Mouse (Mus musculus): ENCODE data around the gene Mecom.

The Mecom gene

DNA sequence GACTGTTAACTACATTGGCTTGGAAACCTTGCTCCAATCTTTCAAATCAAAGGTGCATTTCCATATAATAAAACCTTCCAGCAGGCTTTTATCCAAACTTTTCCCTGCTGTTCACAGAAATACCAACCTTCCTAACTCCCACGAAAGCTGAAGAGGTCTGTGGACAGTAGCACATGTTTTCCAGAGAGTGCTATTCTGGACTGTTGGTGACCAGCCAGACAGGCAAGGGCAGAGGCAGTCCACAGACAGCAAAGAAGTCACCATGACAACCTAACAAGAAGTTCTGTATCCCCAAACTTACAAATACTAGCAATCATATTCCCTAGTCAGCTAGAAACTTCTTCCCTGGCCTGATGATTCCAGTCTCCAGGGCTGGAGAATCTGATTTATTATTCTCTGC lies 454.8 kb downstream of the Mecom start:
- Histone ChIP-seq H3K27me3 (ENCODE audit: control insufficient read depth, insufficient read depth, low read length, poor library complexity, severe bottlenecking) (no peaks in the 10 kb centered on the region), H3K36me3 (ENCODE audit: control insufficient read depth, insufficient read depth, low read length, poor library complexity, severe bottlenecking) (no peaks in the 10 kb centered on the region)
- DNase-seq (ENCODE audit: low read depth, low spot score) = no peak

DNA sequence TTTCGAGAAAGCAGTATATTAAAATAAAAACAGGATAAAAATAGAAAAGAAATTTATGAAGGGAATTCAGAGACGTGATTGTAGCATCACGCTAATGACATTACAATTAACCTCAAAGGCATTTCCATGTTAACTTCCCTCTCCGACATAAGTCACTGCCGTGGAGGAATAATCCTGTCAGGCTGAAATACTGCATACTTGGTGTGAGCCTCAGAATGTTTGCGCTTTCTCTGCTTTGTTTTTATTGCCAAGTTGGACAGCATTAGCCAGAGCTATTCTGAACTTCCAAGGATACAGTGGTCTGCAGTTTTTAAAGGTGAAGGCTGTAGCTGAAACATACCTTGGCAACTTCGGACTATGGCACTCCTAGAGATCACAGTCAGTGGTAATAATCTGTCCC lies 455.3 kb downstream of the Mecom start:
- no peaks in the 10 kb centered on the region for H3K36me3 ChIP-seq (ENCODE audit: control insufficient read depth, insufficient read depth, low read length, poor library complexity, severe bottlenecking)
- no peak for DNase-seq (ENCODE audit: low read depth, low spot score)
- H3K27me3 ChIP-seq (ENCODE audit: control insufficient read depth, insufficient read depth, low read length, poor library complexity, severe bottlenecking) = no peaks in the 10 kb centered on the region

DNA sequence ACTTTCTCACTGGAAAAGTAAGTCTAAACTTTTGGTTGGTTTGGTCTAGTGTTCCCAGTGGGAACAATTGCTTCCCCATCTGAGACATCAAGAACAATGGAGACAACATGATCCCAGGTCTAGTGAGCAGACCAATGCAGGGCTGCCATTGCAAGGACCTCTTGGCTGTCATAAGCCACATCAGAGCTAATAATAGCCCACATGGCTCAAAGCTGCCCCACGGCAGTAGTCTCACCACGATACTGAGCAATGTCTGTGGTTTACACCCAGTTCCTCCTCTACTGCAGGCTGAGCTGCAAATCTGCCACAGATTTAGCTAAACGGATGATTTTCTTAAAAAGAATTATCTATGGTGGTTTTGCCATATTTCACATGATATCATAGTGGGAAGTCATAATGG lies 455.9 kb downstream of the Mecom start:
- Histone ChIP-seq H3K27me3 (ENCODE audit: control insufficient read depth, insufficient read depth, low read length, poor library complexity, severe bottlenecking) (no peaks in the 10 kb centered on the region), H3K36me3 (ENCODE audit: control insufficient read depth, insufficient read depth, low read length, poor library complexity, severe bottlenecking) (no peaks in the 10 kb centered on the region)
- DNase-seq (ENCODE audit: low read depth, low spot score) = no peak

DNA sequence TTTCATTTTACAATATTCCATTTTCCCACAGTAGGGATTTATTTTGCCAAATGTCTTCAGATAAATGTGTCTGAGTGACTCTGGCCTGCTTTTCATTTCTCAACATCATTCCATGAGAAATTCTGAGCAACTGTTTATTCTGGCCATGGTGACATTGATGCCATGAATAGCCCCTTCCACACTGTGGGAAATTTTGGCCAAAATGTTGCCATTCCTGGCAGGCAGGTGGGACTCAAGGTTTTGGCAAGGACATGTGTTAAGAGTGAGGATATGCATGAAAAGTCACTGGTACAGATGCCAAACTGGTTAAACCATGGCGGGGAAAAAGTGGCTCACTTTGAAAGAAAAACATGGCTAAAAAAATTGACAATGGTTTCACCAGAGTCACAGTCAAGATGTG lies 456.4 kb downstream of the Mecom start:
- no peak for DNase-seq (ENCODE audit: low read depth, low spot score)
- H3K27me3 ChIP-seq (ENCODE audit: control insufficient read depth, insufficient read depth, low read length, poor library complexity, severe bottlenecking) = no peaks in the 10 kb centered on the region
- H3K36me3 ChIP-seq (ENCODE audit: control insufficient read depth, insufficient read depth, low read length, poor library complexity, severe bottlenecking) = no peaks in the 10 kb centered on the region

DNA sequence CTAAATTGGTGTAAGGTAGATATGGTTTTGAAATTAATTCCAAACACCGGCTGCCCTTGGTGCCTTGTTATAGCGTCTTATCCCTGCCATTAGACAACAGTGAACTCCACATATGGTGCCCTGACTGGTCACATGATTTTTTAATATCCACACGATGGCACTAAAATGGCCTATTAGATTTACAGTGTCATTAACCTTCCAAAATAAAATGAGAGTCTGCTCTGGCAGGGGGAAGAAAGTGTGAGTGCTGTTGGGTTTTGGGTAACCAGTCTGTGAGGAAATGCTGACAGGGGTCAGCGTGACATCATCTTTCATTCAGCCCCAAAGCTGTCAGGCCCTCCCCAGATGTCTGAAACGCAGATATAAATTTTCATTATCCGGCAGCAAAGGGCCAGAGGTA lies 461.7 kb downstream of the Mecom start:
- DNase-seq (ENCODE audit: low read depth, low spot score) = no peak
- no peaks in the 10 kb centered on the region for H3K36me3 ChIP-seq (ENCODE audit: control insufficient read depth, insufficient read depth, low read length, poor library complexity, severe bottlenecking)
- H3K27me3 ChIP-seq (ENCODE audit: control insufficient read depth, insufficient read depth, low read length, poor library complexity, severe bottlenecking) = no peaks in the 10 kb centered on the region

DNA sequence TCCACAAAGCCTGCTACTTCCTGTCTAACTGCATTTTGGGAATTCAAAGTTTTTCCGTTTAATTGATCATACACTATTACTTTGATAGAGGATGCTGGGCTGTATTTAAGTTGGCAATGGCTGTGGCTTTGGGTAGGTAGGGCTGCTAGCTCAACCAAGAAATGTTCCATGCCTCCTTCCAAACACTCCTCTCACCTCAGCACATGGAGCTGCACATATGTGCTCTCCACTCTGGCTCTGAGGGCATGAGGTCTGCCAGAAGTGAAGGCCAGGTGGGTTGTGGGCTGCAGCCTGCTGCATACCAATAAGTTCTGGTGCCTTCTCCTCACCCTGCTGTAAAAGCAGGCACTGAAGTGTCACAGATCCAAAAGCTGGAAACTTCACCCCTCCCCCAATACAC lies 464.0 kb downstream of the Mecom start:
- DNase-seq (ENCODE audit: low read depth, low spot score) = no peak
- H3K27me3 ChIP-seq (ENCODE audit: control insufficient read depth, insufficient read depth, low read length, poor library complexity, severe bottlenecking) = no peaks in the 10 kb centered on the region

DNA sequence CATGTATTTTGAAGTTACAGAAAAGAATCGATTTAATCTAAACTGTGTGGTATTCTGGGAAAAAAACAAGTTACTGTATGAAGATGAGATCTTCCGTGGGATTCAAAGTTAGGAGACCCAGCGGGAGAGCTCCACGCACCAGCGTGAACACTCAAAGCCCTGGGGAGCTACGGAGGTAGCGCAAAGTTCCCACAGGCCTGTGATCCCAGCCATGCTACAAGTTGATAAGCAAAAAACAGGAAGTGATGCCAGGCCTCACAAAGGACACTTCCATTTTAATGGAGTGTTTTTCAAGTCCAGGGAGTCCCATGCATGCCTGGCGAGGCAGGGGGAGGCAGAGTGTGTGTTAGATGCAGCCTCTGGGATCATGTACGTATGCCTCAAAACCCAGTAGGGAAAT lies 464.5 kb downstream of the Mecom start:
- no peak for DNase-seq (ENCODE audit: low read depth, low spot score)
- H3K36me3 ChIP-seq (ENCODE audit: control insufficient read depth, insufficient read depth, low read length, poor library complexity, severe bottlenecking) = no peaks in the 10 kb centered on the region
- no peaks in the 10 kb centered on the region for H3K27me3 ChIP-seq (ENCODE audit: control insufficient read depth, insufficient read depth, low read length, poor library complexity, severe bottlenecking)

More for the DNA sequence above, 464.0 kb downstream of the Mecom start:
- H3K36me3 ChIP-seq (ENCODE audit: control insufficient read depth, insufficient read depth, low read length, poor library complexity, severe bottlenecking) = no peaks in the 10 kb centered on the region

DNA sequence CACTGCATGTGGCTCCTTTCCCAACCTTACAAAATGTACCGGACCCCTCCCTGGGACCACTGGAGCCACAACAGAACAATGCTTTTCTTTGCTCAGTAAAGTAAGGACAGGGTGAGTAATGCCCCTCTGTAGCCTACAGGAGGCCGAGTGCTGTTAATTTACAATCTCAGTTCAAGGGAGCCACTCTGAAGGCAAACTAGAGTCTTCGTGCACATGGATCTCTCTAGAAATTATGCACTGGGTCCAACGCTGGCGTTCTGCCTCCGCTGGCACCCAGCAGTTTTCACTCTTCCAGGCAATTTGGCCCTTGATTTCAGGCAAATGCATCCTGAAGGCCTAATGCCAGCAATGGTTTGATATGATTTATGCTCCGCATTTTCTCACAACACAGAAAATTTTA lies 467.0 kb downstream of the Mecom start:
- Histone ChIP-seq H3K27me3 (ENCODE audit: control insufficient read depth, insufficient read depth, low read length, poor library complexity, severe bottlenecking) (no peaks in the 10 kb centered on the region), H3K36me3 (ENCODE audit: control insufficient read depth, insufficient read depth, low read length, poor library complexity, severe bottlenecking) (no peaks in the 10 kb centered on the region)
- no peak for DNase-seq (ENCODE audit: low read depth, low spot score)

DNA sequence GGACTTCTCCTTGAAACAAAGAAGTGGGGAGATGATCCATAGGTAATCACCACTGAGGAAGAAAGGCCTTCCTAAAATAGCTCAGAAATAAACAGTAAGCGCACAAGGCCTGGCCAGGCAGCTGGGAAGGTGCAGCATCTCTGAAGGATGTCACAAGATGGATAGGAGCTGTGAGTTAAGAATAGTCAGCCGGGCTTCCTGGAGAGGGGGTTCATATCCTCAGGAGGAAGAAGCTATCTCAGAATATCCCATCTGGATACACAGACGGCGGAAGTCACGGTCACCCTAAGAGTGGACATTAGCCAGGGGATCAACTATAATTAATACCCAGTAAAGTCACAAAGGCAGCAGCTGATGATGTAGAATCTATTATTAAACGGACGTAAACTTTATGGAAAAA lies 471.3 kb downstream of the Mecom start:
- no peaks in the 10 kb centered on the region for H3K27me3 ChIP-seq (ENCODE audit: control insufficient read depth, insufficient read depth, low read length, poor library complexity, severe bottlenecking)
- no peak for DNase-seq (ENCODE audit: low read depth, low spot score)
- no peaks in the 10 kb centered on the region for H3K36me3 ChIP-seq (ENCODE audit: control insufficient read depth, insufficient read depth, low read length, poor library complexity, severe bottlenecking)

DNA sequence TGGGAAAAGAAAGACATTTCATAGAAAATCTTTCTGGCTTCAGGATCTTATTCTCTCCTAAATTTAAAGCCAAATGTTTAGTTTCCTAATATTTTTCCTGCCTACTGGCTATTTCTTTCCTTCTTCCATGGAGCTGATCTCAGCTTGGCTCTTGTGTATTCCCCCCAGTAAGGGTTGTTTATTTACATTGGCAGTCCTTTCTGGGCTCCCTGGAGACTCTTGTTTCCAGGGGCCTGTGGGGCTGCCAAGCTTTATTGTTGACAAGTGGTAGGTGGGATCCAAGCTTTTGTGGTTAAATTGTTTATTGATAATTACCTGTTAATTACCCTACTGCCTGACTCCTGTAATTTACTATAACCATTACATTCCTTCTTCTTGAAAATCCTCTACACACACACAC lies 476.5 kb downstream of the Mecom start:
- H3K27me3 ChIP-seq (ENCODE audit: control insufficient read depth, insufficient read depth, low read length, poor library complexity, severe bottlenecking) = no peaks in the 10 kb centered on the region
- no peaks in the 10 kb centered on the region for H3K36me3 ChIP-seq (ENCODE audit: control insufficient read depth, insufficient read depth, low read length, poor library complexity, severe bottlenecking)
- DNase-seq (ENCODE audit: low read depth, low spot score) = no peak

DNA sequence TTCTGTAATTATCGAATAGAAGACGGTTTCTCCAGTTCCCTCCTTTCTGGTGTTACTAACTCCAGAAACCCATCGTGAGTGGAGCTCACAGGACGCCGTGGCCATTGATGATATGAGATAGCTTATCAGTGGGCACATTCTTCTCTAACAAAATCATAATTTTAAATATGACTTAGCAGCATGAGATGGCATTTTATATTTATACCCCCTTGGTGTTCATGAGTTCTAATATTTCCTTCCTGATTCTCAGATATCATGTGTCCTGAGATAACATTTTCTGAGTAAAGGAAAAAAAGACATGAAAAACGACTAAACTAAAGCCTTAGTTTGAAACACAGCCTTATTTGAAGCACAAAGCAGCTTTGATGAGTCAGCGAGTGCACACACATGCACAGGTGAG lies 481.3 kb downstream of the Mecom start:
- H3K27me3 ChIP-seq (ENCODE audit: control insufficient read depth, insufficient read depth, low read length, poor library complexity, severe bottlenecking) = no peaks in the 10 kb centered on the region; the same call in 1 of the 2 replicates

DNA sequence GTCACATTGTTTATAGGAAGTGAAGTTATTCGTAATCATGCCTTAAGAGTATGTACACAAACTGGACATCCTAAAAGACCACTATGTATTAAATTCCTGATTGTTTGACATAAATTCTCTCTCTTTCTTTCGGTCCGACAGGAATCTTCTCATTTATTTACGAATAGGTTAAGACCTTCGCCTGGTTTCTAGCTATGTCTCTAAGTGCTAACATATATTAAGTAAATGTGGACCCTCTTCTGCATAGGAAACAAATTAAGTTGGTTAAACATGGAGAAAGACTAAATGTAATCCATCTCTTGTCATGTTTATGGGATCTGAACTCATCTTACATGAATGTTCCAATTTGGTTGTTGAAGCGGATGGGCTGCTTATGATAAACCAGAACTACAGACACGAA lies 487.8 kb downstream of the Mecom start:
- H3K27me3 ChIP-seq (ENCODE audit: control insufficient read depth, insufficient read depth, low read length, poor library complexity, severe bottlenecking) = no peaks in the 10 kb centered on the region; the same call in 1 of the 2 replicates
- DNase-seq (ENCODE audit: low read depth, low spot score) = no peak
- no peaks in the 10 kb centered on the region for H3K36me3 ChIP-seq (ENCODE audit: control insufficient read depth, insufficient read depth, low read length, poor library complexity, severe bottlenecking)

More for the DNA sequence above, 481.3 kb downstream of the Mecom start:
- no peak for DNase-seq (ENCODE audit: low read depth, low spot score)
- H3K36me3 ChIP-seq (ENCODE audit: control insufficient read depth, insufficient read depth, low read length, poor library complexity, severe bottlenecking) = no peaks in the 10 kb centered on the region

DNA sequence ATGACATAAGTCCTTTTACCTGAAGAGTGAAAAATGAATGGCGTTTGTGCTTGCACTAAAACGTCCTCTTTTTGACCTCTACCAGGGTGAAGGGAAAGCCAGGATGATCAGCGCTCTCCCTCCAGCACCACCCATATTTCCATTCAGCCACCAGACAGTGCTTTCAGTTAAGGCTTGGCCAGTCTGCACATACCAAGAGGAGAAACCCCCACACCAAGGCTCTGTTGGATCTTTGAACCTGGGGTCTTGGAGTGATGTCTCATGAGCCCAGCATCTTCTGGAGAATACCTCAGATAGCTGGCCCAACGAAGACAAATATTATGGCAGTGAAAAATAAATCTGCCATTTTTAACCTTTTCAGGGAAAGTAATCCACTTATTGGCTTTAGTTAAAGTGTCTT lies 488.2 kb downstream of the Mecom start:
- H3K36me3 ChIP-seq (ENCODE audit: control insufficient read depth, insufficient read depth, low read length, poor library complexity, severe bottlenecking) = no peaks in the 10 kb centered on the region

DNA sequence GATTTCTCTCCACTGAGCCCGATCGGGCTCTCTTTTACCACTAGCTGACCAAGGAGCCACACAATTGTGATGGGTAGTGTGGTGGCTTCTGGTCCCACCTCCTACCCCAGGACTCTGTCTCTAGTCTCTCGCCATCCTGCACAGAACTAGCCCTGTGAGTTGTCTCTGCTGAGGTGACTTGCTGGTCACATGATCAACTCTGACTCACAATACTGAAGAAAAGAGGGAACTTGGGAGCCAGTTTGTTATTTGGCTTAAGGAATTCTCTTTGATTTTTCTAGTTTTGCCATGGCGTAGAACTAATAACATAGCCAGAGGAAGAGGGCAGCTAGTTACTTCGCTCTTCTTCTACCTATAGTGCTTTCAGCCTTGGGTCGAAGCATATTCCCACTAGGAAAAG lies 496.5 kb downstream of the Mecom start:
- no peaks in the 10 kb centered on the region for H3K36me3 ChIP-seq (ENCODE audit: control insufficient read depth, insufficient read depth, low read length, poor library complexity, severe bottlenecking)
- no peaks in the 10 kb centered on the region for H3K27me3 ChIP-seq (ENCODE audit: control insufficient read depth, insufficient read depth, low read length, poor library complexity, severe bottlenecking)
- DNase-seq (ENCODE audit: low read depth, low spot score) = no peak

More for the DNA sequence above, 488.2 kb downstream of the Mecom start:
- DNase-seq (ENCODE audit: low read depth, low spot score) = no peak
- H3K27me3 ChIP-seq (ENCODE audit: control insufficient read depth, insufficient read depth, low read length, poor library complexity, severe bottlenecking) = no peaks in the 10 kb centered on the region; the same call in 1 of the 2 replicates

DNA sequence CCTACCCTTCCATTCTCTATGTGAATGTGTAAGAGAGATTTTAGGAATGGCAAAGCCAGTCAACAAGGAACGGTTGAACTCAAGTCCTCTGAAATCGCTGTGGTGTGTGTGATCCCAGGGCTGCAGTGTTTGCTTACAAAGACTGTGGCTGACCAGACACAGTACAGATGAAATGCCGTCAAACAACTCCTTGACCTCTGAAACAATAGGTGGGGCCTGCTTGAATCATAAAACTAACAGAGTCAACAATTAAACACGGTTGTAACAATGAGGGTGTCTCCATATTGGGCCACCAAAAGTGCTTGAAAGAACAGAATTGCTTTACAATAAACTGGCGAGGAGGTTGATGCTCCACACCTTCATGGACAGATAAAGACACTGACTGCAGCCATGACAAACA lies 497.0 kb downstream of the Mecom start:
- no peak for DNase-seq (ENCODE audit: low read depth, low spot score)
- no peaks in the 10 kb centered on the region for H3K27me3 ChIP-seq (ENCODE audit: control insufficient read depth, insufficient read depth, low read length, poor library complexity, severe bottlenecking)
- H3K36me3 ChIP-seq (ENCODE audit: control insufficient read depth, insufficient read depth, low read length, poor library complexity, severe bottlenecking) = no peaks in the 10 kb centered on the region

DNA sequence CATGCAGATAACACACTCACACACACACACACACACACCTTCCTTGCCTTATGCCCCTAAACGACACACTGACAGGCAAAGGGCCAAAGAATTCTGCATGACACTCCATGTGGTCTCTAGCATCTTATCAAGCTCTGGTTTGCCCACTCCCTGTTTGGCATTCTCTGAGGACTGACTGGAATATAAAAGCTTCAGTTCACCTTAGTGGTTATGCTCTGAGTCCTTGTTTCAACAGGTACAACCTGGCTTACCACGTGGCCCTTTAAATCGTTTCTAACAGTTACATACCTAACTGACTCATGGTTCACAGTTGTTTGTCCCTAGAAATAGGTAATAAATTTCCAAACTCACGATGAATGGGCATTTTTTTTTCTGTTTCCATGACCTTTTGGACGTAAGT lies 499.0 kb downstream of the Mecom start:
- DNase-seq (ENCODE audit: low read depth, low spot score) = no peak
- Histone ChIP-seq H3K27me3 (ENCODE audit: control insufficient read depth, insufficient read depth, low read length, poor library complexity, severe bottlenecking) (no peaks in the 10 kb centered on the region), H3K36me3 (ENCODE audit: control insufficient read depth, insufficient read depth, low read length, poor library complexity, severe bottlenecking) (no peaks in the 10 kb centered on the region)
